Mouse (Mus musculus) colon, adult 2 months (tissue): ENCODE results near the gene Myo15. TPM values are rescaled to one million over a fixed set of nuclear protein-coding genes. Genes with fewer than 3 reads are reported as not detected.

Experiments
- polyA plus RNA-seq: library from polyadenylated mRNA; depleted of rRNA; stranded (reverse); fragments of >200 nt; gene quantifications from 2 replicates; pipeline ENCODE4 v1.2.3, GENCODE M21; 2012; rRNA removed

The Myo15 gene
- polyA plus RNA-seq, result 0.02 and 0.07 TPM in 2 replicates

DNA sequence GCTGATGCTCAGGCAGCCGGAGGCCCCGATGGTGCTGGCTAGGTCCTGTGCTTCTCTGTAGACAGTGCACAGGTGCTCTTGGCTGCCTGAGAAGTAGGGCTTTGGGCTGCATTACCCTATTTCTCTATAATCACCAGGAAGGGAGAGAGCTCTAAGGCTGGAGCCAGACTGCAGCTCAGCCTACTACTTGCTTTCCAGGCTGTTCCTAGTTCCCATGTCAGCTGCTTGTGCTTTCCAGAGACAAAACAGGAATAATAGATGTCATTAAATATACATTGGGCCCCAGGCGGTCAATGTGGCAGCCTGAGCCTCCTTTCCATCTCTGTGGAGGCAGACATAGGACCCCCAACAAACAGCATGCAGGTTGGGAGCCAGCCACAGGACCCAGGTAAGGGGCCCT lies at the start of gene Myo15:
TSS of gene Myo15 (plus strand) at position 301 of the 400 bp plus-strand sequence.

DNA sequence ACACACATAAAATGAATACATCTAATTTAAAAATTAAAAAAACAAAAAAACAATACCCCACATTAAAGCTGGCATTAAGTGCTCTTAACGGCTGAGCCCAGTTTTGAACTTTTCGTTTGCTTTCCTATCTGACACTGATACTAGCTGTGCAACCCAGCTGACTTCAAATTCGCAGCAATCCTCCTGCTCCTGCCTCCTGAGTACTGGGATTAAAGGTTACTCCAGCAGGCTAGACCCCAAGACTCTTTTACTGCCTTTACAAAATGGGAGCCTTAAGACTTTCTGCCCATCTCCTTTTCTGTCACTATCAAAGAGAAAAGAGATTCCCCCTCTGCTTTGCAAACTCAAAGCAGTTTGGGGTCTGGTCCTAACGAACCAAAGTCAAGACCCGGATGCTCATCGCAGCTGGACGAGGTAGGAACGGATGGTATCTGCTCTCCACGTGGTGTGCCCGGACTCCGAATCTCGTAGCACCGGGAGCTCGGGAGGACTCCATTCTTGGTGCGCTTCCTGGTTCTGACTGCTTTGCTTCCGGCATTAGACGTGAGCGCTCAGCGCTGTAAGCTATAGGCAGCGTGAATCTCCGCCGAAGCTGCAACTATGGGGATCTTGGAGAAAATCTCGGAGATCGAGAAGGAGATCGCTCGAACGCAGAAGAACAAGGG lies 14.9 kb upstream of the Myo15 start, which contains the start of gene Drg2:
TSS of gene Drg2 (plus strand) at position 512 of the 665 bp plus-strand sequence.

DNA sequence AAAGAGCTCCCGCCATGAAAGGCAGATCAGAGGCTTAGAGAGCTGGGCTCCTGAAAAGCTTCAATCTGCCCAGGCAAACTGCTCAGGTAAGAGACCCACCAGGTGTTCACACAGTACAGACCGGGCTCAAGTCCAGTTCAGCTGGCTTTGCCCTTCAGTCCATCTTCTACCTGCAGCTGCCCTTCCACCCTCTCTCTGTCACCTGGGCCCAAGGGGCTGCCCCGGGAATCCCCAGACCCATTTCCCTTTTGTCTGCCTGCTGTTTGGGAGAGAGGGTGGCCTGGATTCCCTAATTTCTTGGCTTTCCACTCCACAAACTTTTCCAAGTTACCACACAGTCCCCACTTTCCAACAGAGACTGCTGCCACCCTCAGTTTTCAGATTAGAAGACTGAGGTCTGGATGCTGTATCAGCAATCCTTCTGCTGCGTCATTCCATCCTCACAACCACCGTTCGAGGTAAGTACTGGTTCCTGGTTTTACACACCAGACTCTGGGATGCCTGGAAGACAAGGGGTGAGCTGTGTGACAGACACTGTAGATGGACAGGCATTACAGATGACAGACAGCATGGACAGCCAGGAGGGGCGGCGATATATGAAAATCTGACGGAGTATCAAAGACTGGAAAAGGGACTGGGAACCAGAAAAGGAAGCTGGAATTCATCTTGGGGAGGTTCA lies 67.2 kb downstream of the Myo15 start, which contains the start of gene Alkbh5:
TSS of gene Alkbh5 (plus strand) at position 202 of the 679 bp plus-strand sequence.

Other genes starting within 250 kb of the Myo15 start
- 198 and 220 TPM in 2 replicates for gene Srebf1, start 246.8 kb upstream of the Myo15 start, polyA plus RNA-seq
- 78.9 and 103 TPM in 2 replicates for gene Tom1l2, start 116.4 kb upstream of the Myo15 start, polyA plus RNA-seq
- gene Drc3, start 116.0 kb upstream of the Myo15 start, polyA plus RNA-seq, result 0.26 and 0.31 TPM in 2 replicates
- 16.0 and 18.5 TPM in 2 replicates for gene Gid4, start 52.2 kb upstream of the Myo15 start, polyA plus RNA-seq
- gene Atpaf2, start 50.9 kb upstream of the Myo15 start, polyA plus RNA-seq, result 25.3 and 26.0 TPM in 2 replicates
- gene Drg2, start 14.7 kb upstream of the Myo15 start, polyA plus RNA-seq, result 31.5 and 36.1 TPM in 2 replicates
- 29.3 and 30.5 TPM in 2 replicates for gene Alkbh5, start 67.0 kb downstream of the Myo15 start, polyA plus RNA-seq
- 52.3 and 53.9 TPM in 2 replicates for gene Llgl1, start 230.4 kb downstream of the Myo15 start, polyA plus RNA-seq